Mouse (Mus musculus): ENCODE measurements around the gene Kif26b.

Gene Kif26b

GRCm38 (mm10) chr1:178528431-178529351 lies at the start of gene Kif26b:
Gene Kif26b, plus strand, starts transcription at chr1:178529125.
- peak; percentile 59 for DNase-seq

- DNase-seq: no peak
Observed at GRCm38 (mm10) chr1:178483854-178484253, 45.1 kb upstream of the Kif26b start.

- no peak for DNase-seq
Observed at GRCm38 (mm10) chr1:178485138-178485867, 43.6 kb upstream of the Kif26b start.

GRCm38 (mm10) chr1:178485868-178486220 lies 43.1 kb upstream of the Kif26b start:
- DNase-seq: no peak

GRCm38 (mm10) chr1:178486828-178487227 lies 42.1 kb upstream of the Kif26b start:
- DNase-seq: no peak

GRCm38 (mm10) chr1:178489127-178489526 lies 39.8 kb upstream of the Kif26b start:
- no peak for DNase-seq

GRCm38 (mm10) chr1:178491733-178492132 lies 37.2 kb upstream of the Kif26b start:
- DNase-seq: no peak

GRCm38 (mm10) chr1:178492493-178492892 lies 36.4 kb upstream of the Kif26b start:
- no peak for DNase-seq

GRCm38 (mm10) chr1:178496186-178496585 lies 32.7 kb upstream of the Kif26b start:
- no peak for DNase-seq

GRCm38 (mm10) chr1:178496841-178497240 lies 32.1 kb upstream of the Kif26b start:
- peak; percentile 8 for DNase-seq

GRCm38 (mm10) chr1:178506938-178507337 lies 22.0 kb upstream of the Kif26b start:
- no peak for DNase-seq

- DNase-seq: no peak
Observed at GRCm38 (mm10) chr1:178512323-178513031, 16.4 kb upstream of the Kif26b start.

GRCm38 (mm10) chr1:178513954-178514353 lies 15.0 kb upstream of the Kif26b start:
- no peak for DNase-seq

- no peak for DNase-seq
Observed at GRCm38 (mm10) chr1:178515839-178516238, 13.1 kb upstream of the Kif26b start.

GRCm38 (mm10) chr1:178522389-178522788 lies 6.5 kb upstream of the Kif26b start:
- DNase-seq: no peak

- DNase-seq: no peak
Observed at GRCm38 (mm10) chr1:178523152-178523551, 5.8 kb upstream of the Kif26b start.

- peak; percentile 79 for DNase-seq
Observed at GRCm38 (mm10) chr1:178527185-178527546, 1.8 kb upstream of the Kif26b start.

GRCm38 (mm10) chr1:178527547-178528361 lies 1.2 kb upstream of the Kif26b start:
- peak; percentile 31 for DNase-seq

- DNase-seq: peak; percentile 21
Observed at GRCm38 (mm10) chr1:178529512-178530300, 781 bp downstream of the Kif26b start.

GRCm38 (mm10) chr1:178530301-178531078 lies 1.6 kb downstream of the Kif26b start:
- peak; percentile 86 for DNase-seq

GRCm38 (mm10) chr1:178540247-178540646 lies 11.3 kb downstream of the Kif26b start:
- no peak for DNase-seq
